Mouse (Mus musculus): ENCODE results near the gene Mt1.

Gene Mt1

GRCm38 (mm10) chr8:94204043-94204442 is 25.2 kb downstream of the Mt1 start:
- DNase-seq (ENCODE audit: low spot score), result no peak

DNA sequence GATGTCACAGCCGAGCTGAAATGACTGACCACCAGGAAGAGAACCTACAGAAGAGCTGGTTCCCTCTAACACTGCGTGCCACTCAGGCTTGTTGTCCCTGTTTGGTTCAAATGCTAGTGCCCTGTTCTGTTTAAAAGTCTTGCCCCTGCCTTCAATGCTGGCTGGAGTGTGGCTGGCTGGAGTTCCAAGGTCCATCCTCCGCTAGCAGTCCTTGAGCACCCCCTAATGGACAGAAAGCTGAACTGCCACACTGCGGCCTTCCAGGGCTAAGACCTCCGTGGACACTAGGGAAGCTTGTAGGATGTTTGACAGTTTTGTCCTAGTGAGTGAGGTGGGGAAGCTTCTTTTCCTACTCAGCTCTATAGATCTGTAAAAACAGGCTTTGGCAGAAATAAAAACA is 26.9 kb downstream of the Mt1 start:
- peak; percentile 72 for DNase-seq (ENCODE audit: low spot score)

- DNase-seq (ENCODE audit: low spot score), result no peak
These were observed 27.4 kb downstream of the Mt1 start for GRCm38 (mm10) chr8:94206256-94206655.

- DNase-seq (ENCODE audit: low spot score), result no peak
These were observed 28.6 kb downstream of the Mt1 start for GRCm38 (mm10) chr8:94207491-94207890.

DNA sequence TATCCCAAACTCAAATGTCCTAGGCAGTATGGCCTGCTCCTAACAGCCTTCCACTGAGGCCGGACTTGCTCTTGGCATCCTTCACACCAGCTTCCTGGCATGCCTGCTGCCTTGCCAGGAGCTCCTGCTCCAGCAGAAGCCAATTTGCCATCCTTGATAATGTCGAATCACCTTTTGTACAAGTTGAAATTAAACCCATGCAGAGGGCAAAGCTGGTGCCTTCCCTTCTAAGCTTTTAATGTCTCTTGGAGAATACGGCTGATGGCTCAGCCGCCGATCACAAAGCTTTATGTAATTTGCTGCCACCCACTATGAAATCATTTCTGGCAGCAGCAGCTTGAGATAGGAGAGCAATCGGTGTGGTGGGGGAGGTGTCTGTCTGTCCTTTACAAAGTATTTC is 30.8 kb downstream of the Mt1 start:
- DNase-seq (ENCODE audit: low spot score), result no peak

- DNase-seq (ENCODE audit: low spot score), result no peak
These were observed 31.3 kb downstream of the Mt1 start for GRCm38 (mm10) chr8:94210225-94210624.

DNA sequence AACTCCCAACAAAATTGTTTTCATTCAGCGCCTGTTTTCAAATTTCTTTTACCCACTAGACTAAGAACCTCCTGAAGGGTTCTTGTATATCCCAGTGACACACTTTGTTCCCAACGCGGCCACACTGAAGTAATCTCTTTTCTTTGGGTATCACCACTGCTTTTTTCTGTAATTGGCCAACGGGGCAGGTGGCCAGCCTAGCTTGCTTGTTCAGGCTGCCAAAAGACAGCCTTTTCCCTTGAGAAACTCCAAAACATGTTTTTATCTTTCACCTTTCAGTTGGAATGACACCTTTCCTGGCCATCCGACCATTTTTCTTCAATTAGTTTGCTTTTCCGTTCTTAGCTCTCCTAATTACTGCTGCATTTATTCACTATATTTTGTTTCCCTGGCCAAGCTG is 34.9 kb downstream of the Mt1 start:
- DNase-seq (ENCODE audit: low spot score), result no peak

- DNase-seq (ENCODE audit: low spot score), result peak; percentile 99
These were observed 35.6 kb downstream of the Mt1 start, which contains the start of gene Nup93 for GRCm38 (mm10) chr8:94214252-94215173. TSS of gene Nup93 (plus strand) at chr8:94214564.

DNA sequence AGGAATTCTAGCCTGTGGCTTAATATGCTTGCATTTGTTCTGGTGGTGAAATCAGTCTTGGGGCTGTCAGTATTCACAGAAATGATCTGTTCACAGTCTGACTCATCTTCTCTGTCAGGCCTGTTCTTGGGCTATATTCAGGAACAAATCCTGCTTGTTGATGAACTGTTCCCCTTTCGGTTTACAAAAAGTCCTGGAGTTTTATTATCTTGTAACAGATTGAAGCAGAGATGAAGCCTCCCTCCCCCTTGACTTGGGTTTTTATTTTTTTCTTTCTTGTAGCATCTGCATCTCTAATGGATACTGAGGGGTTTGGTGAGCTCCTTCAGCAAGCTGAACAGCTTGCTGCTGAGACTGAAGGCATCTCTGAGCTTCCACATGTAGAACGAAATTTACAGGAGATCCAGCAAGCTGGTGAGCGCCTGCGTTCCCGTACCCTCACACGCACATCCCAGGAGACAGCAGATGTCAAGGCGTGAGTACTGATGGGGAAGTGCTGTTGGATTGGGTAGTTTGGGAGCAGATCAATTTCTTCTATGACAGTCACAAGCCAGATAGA is 48.6 kb downstream of the Mt1 start:
- DNase-seq (ENCODE audit: low spot score), result no peak

Data from yolk sac, embryonic 10.5 days (tissue).